Mouse (Mus musculus) megakaryocyte, embryonic 14.5 days (primary cell): ENCODE results near the gene Cxcl3.

ENCODE experiments used
- FLI1 ChIP-seq: IDR thresholded peaks from 2 replicates; pipeline ENCODE4 v1.6.1; 2012; ENCODE audit warnings: low read length, inconsistent platforms, mixed read lengths
- GATA1 ChIP-seq: IDR thresholded peaks from 3 replicates; pipeline ENCODE4 v1.6.1; 2012; ENCODE audit warnings: mixed read lengths, low read length, inconsistent platforms, borderline replicate concordance

DNA sequence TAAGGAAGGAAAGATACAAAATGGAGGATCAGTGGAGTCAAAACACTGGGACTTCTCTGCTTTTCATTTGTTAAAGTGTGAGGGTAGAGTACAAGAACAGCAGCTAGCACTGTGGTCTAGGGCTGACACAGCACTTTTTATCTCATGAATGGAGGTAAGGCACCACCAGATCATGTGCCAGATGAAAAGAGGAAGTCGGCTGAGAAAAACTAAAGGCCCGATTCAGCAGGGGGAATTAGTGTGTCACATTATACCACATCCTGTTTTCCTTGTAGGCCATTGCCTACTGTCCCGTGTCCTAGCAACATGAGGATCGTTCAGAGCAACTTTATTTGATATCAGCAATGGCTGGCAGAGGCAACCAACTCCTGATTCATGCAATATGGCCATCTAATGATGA, 43.9 kb upstream of the Cxcl3 start:
- no peak for TF ChIP-seq GATA1
- TF ChIP-seq FLI1: no peak
